20 mouse cellular contexts compared by ENCODE assay signal in genomic region chr8:115070225-115070624, GRCm38 (mm10).
DNase-seq lines count a peak whose midpoint lies in the region; ATAC-seq and TF ChIP-seq lines count a peak whose summit lies in the region.
"Had no signal": no experiment of that assay in that cellular context is flagged by ENCODE, and none has a peak within 500 bp of the region (broad histone marks: within the 10 kb centered on the region; RNA-seq: fewer than 3 reads in every experiment).

No protein-coding gene starts in this region.

- H3K36me3 ChIP-seq in lung, embryonic 14.5 days (ENCODE audit: insufficient read depth) = no peaks in the 10 kb centered on the region
- H3K36me3 ChIP-seq in intestine, embryonic 16.5 days (ENCODE audit: control insufficient read depth, insufficient read depth, low read length) = no peaks in the 10 kb centered on the region
- H3K36me3 ChIP-seq: hindbrain, embryonic 12.5 days; kidney, embryonic 15.5 days had no signal

- no peaks in the 10 kb centered on the region for H3K4me1 ChIP-seq in lung, embryonic 14.5 days (ENCODE audit: insufficient read depth)
- H3K4me1 ChIP-seq in intestine, embryonic 16.5 days (ENCODE audit: control insufficient read depth, insufficient read depth, low read length) = no peaks in the 10 kb centered on the region
- H3K4me1 ChIP-seq: hindbrain, embryonic 12.5 days; kidney, embryonic 15.5 days had no signal

- DNase-seq in lung, embryonic 14.5 days = peak; percentile 37
- DNase-seq in lung, postnatal 4 days = no peak
- DNase-seq in thymus, postnatal 4 days = no peak
- DNase-seq in urinary bladder, postnatal 4 days (ENCODE audit: low spot score in 2 of 2) = no peak
- DNase-seq in gastrocnemius, adult 8-10 months (ENCODE audit: low spot score in 2 of 2) = no peak
- DNase-seq: adrenal gland, postnatal 14 days; cerebellum, adult 11 months; cerebellum, postnatal 14 days; gastrocnemius, postnatal 14 days; lung, adult 18-20 months; midbrain, embryonic 14.5 days; retina, postnatal 1 day; thymus, postnatal 14 days had no signal

- no peaks in the 10 kb centered on the region for H3K27me3 ChIP-seq in lung, embryonic 14.5 days (ENCODE audit: insufficient read depth, low read length)
- H3K27me3 ChIP-seq in intestine, embryonic 16.5 days (replicated peaks; ENCODE audit: control insufficient read depth, insufficient read depth, low read length) = no peaks in the 10 kb centered on the region
- H3K27me3 ChIP-seq: hindbrain, embryonic 12.5 days; kidney, embryonic 15.5 days; Patski had no signal

- H3K4me2 ChIP-seq in lung, embryonic 14.5 days = no peak overlapping the region
- no peak overlapping the region for H3K4me2 ChIP-seq in intestine, embryonic 16.5 days (ENCODE audit: low read depth, low read length)
- H3K4me2 ChIP-seq: hindbrain, embryonic 12.5 days; kidney, embryonic 15.5 days; liver, embryonic 11.5 days had no signal

- ATAC-seq in lung, embryonic 14.5 days (ENCODE audit: insufficient read depth) = no peak
- ATAC-seq in activated CD4-positive, CD25-positive, alpha-beta regulatory T cell, adult 4 months = peak; percentile 73
- ATAC-seq in intestine, embryonic 16.5 days = peak; percentile 38
- ATAC-seq: Patski had no signal

- TF ChIP-seq CTCF in lung, embryonic 14.5 days (IDR thresholded peaks at IDR 0.05; ENCODE audit: low read depth) = no peak

- WGBS in lung, embryonic 14.5 days = 15% methylated on average over 3 of the region's 3 CpGs
- WGBS in intestine, embryonic 16.5 days = 19% methylated on average over 3 of the region's 3 CpGs

- H3K27ac ChIP-seq in lung, embryonic 14.5 days (ENCODE audit: low read depth) = no peak overlapping the region
- H3K27ac ChIP-seq in intestine, embryonic 16.5 days (ENCODE audit: low read length) = no peak overlapping the region
- H3K27ac ChIP-seq: hindbrain, embryonic 12.5 days; kidney, embryonic 15.5 days; macrophage had no signal

- no peaks in the 10 kb centered on the region for H3K9me3 ChIP-seq in lung, embryonic 14.5 days (ENCODE audit: low read depth, low read length)
- H3K9me3 ChIP-seq in intestine, embryonic 16.5 days (ENCODE audit: control insufficient read depth, low read length) = no peaks in the 10 kb centered on the region
- H3K9me3 ChIP-seq: hindbrain, embryonic 12.5 days; kidney, embryonic 15.5 days had no signal

- no peak overlapping the region for H3K4me3 ChIP-seq in lung, embryonic 14.5 days (ENCODE audit: low read depth, low read length)
- H3K4me3 ChIP-seq in intestine, embryonic 16.5 days (ENCODE audit: low read length) = no peak overlapping the region
- H3K4me3 ChIP-seq: hindbrain, embryonic 12.5 days; kidney, embryonic 15.5 days had no signal

- no peak overlapping the region for H3K9ac ChIP-seq in lung, embryonic 14.5 days
- H3K9ac ChIP-seq in intestine, embryonic 16.5 days (ENCODE audit: low read depth, low read length) = no peak overlapping the region
- H3K9ac ChIP-seq: hindbrain, embryonic 12.5 days; kidney, embryonic 15.5 days had no signal
